Mouse (Mus musculus) lung, postnatal 0 days (tissue): ENCODE measurements at regions not wholly inside any gene's neighbourhood (a gene's known extent, or its start where the extent isn't known, plus 50 kb on each side); places are given as distances from the start of the nearest gene placed in this dataset.
A peak's percentile ranks its signal among the peaks of the same experiment; 100 is the strongest.

Source experiments
- CTCF ChIP-seq: IDR thresholded peaks from 2 replicates; pipeline ENCODE4 v1.5.1; 2016; ENCODE audit warnings: antibody characterized with exemption, mild to moderate bottlenecking
- EP300 ChIP-seq: IDR thresholded peaks from 2 replicates; pipeline ENCODE4 v1.6.1; 2016; ENCODE audit warnings: antibody characterized with exemption, mild to moderate bottlenecking, control low read depth

GRCm38 (mm10) chr5:148798541-148798940 lies 130.6 kb downstream of the Katnal1 start:
- TF ChIP-seq CTCF (no peak), EP300 (peak; percentile 28; the same call in 1 of the 2 replicates)
